Mouse (Mus musculus) CH12.LX (cell line): ENCODE results near the gene Ptdss2. TPM values are rescaled to one million over a fixed set of nuclear protein-coding genes. Genes with fewer than 3 reads are reported as not detected.

Source experiments
- DNase-seq: peaks from one replicate; pipeline ENCODE4 v3.0.0-alpha.2; 2013; ENCODE audit errors: extremely low read depth
- H3K27ac ChIP-seq: 2 replicates; pipeline ENCODE4 v1.5.1; 2012; ENCODE audit warnings: low read depth, mild to moderate bottlenecking, control low read depth, moderate library complexity; ENCODE audit not compliant: insufficient read depth
- H3K27me3 ChIP-seq: replicated peaks from 2 replicates; pipeline ENCODE3; 2012; ENCODE audit warnings: inconsistent platforms
- H3K36me3 ChIP-seq, 2 experiments: replicated peaks in 1 of 2; 2 replicates each; pipeline versions ENCODE3 to v1.6.1; 2012; ENCODE audit warnings: inconsistent platforms in 1 of 2, low read length in 1 of 2, mild to moderate bottlenecking in 1 of 2, mixed read lengths in 1 of 2, moderate library complexity in 1 of 2; ENCODE audit not compliant: control insufficient read depth in 1 of 2, insufficient read depth in 1 of 2
- H3K4me1 ChIP-seq, 2 experiments: 2 replicates each; pipeline ENCODE4 v1.6.1; 2012; ENCODE audit warnings: inconsistent platforms in 1 of 2, moderate library complexity in 1 of 2; ENCODE audit not compliant: insufficient read depth in 2 of 2, control insufficient read depth in 1 of 2
- H3K4me2 ChIP-seq: 2 replicates; pipeline ENCODE4 v1.6.1; 2012; ENCODE audit warnings: low read depth, mild to moderate bottlenecking, control low read depth; ENCODE audit not compliant: poor library complexity, insufficient read depth, severe bottlenecking
- H3K4me3 ChIP-seq, 3 experiments: fragments of 150-350 bp in 1 of 3; sonication (generic) in 1 of 3; replicated peaks in 1 of 3; 2 replicates each; pipeline versions ENCODE3 to v1.5.1; 2011 to 2012; ENCODE audit warnings: low read depth in 2 of 3, low read length in 2 of 3, mild to moderate bottlenecking in 2 of 3, moderate library complexity in 2 of 3, control low read depth in 1 of 3, improper control_type of control experiment in 1 of 3, inconsistent platforms in 1 of 3, mixed read lengths in 1 of 3; ENCODE audit not compliant: poor library complexity in 1 of 3
- H3K79me2 ChIP-seq: replicated peaks from 2 replicates; pipeline ENCODE4 v1.6.1; 2012; ENCODE audit warnings: mild to moderate bottlenecking, moderate library complexity; ENCODE audit not compliant: control insufficient read depth, poor library complexity, insufficient read depth, severe bottlenecking; ENCODE audit errors: extremely low read depth
- H3K9ac ChIP-seq: 2 replicates; pipeline ENCODE4 v1.6.1; 2012; ENCODE audit warnings: low read depth, mild to moderate bottlenecking, control low read depth, moderate library complexity; ENCODE audit not compliant: insufficient read depth
- H3K9me3 ChIP-seq: replicated peaks from 2 replicates; pipeline ENCODE3; 2012; ENCODE audit warnings: low read length, inconsistent platforms, mixed read lengths
- CTCF ChIP-seq, 2 experiments: IDR thresholded peaks in 1 of 2; conservative IDR thresholded peaks in 1 of 2; 2 replicates each; pipeline ENCODE4 v1.5.1; 2011 to 2012; ENCODE audit warnings: low read depth in 2 of 2, low read length in 2 of 2, improper control_type of control experiment in 1 of 2, inconsistent platforms in 1 of 2, mild to moderate bottlenecking in 1 of 2, moderate library complexity in 1 of 2
- E2F4 ChIP-seq: IDR thresholded peaks from 2 replicates; pipeline ENCODE4 v1.6.1; 2011; ENCODE audit warnings: low read depth, low read length, improper control_type of control experiment; ENCODE audit not compliant: insufficient replicate concordance
- ELF1 ChIP-seq: IDR thresholded peaks from 2 replicates; pipeline ENCODE4 v1.6.1; 2014; ENCODE audit warnings: low read depth, mild to moderate bottlenecking, inconsistent platforms, low read length, improper control_type of control experiment
- HCFC1 ChIP-seq: IDR thresholded peaks from 2 replicates; pipeline ENCODE4 v1.6.1; 2012; ENCODE audit warnings: low read depth, mild to moderate bottlenecking, inconsistent platforms, low read length, improper control_type of control experiment
- IRF4 ChIP-seq: IDR thresholded peaks from 2 replicates; pipeline ENCODE4 v1.6.1; 2014; ENCODE audit warnings: low read depth, mild to moderate bottlenecking, inconsistent platforms, low read length, improper control_type of control experiment
- JUN ChIP-seq: IDR thresholded peaks from 2 replicates; pipeline ENCODE4 v1.6.1; 2011; ENCODE audit warnings: low read depth, mild to moderate bottlenecking, low read length, improper control_type of control experiment, moderate library complexity; ENCODE audit not compliant: insufficient read depth
- JUND ChIP-seq: conservative IDR thresholded peaks from 2 replicates; pipeline ENCODE4 v1.6.1; 2011; ENCODE audit warnings: low read depth, low read length, improper control_type of control experiment
- KAT2A ChIP-seq: IDR thresholded peaks from 2 replicates; pipeline ENCODE4 v1.6.1; 2012; ENCODE audit warnings: low read length, improper control_type of control experiment, inconsistent platforms; ENCODE audit not compliant: insufficient replicate concordance
- MAFK ChIP-seq: IDR thresholded peaks from 2 replicates; pipeline ENCODE4 v1.6.1; 2011; ENCODE audit warnings: low read length, improper control_type of control experiment; ENCODE audit not compliant: insufficient replicate concordance
- MAX ChIP-seq: IDR thresholded peaks from 2 replicates; pipeline ENCODE4 v1.6.1; 2011; ENCODE audit warnings: low read length, improper control_type of control experiment
- MYC ChIP-seq: IDR thresholded peaks from 2 replicates; pipeline ENCODE4 v1.6.1; 2011; ENCODE audit warnings: low read depth, mild to moderate bottlenecking, improper control_type of control experiment, low read length
- NELFE ChIP-seq: IDR thresholded peaks from 2 replicates; pipeline ENCODE4 v1.6.1; 2011; ENCODE audit warnings: low read depth, low read length, improper control_type of control experiment
- POLR2A ChIP-seq: IDR thresholded peaks from 2 replicates; pipeline ENCODE4 v1.6.1; 2011; ENCODE audit warnings: low read depth, mild to moderate bottlenecking, improper control_type of control experiment, low read length
- RAD21 ChIP-seq: IDR thresholded peaks from 2 replicates; pipeline ENCODE4 v1.6.1; 2011; ENCODE audit warnings: low read depth, mild to moderate bottlenecking, low read length, improper control_type of control experiment, moderate library complexity
- SIN3A ChIP-seq: IDR thresholded peaks from 2 replicates; pipeline ENCODE4 v1.6.1; 2012; ENCODE audit warnings: low read length, improper control_type of control experiment, inconsistent platforms
- USF1 ChIP-seq: IDR thresholded peaks from 2 replicates; pipeline ENCODE4 v1.6.1; 2014; ENCODE audit warnings: low read depth, mild to moderate bottlenecking, inconsistent platforms, low read length, improper control_type of control experiment
- USF2 ChIP-seq: conservative IDR thresholded peaks from 2 replicates; pipeline ENCODE4 v1.6.1; 2011; ENCODE audit warnings: low read depth, low read length, improper control_type of control experiment
- ZC3H11A ChIP-seq: IDR thresholded peaks from 2 replicates; pipeline ENCODE4 v1.6.1; 2012; ENCODE audit warnings: low read depth, mild to moderate bottlenecking, inconsistent platforms, low read length, improper control_type of control experiment
- ZNF384 ChIP-seq: IDR thresholded peaks from 2 replicates; pipeline ENCODE4 v1.6.1; 2012; ENCODE audit warnings: low read depth, low read length, improper control_type of control experiment, inconsistent platforms
- dilution Hi-C: fragments of 300-500 bp; cut with MboI; formaldehyde crosslinking; loops from 2 replicates; pipeline ENCODE4 v1.14.3; 2020; ENCODE audit warnings: low sequenced_read_pairs; ENCODE audit not compliant: extremely low pct_unique_long_range_greater_than_20kb, extremely low pct_ligation_motif_present
- in situ Hi-C: fragments of 300-500 bp; cut with MboI; formaldehyde crosslinking; loops from 3 replicates; pipeline ENCODE4 v1.14.3; 2019; ENCODE audit warnings: low sequenced_read_pairs, low pct_ligation_motif_present, low pct_unique_long_range_greater_than_20kb, mixed read lengths
- polyA plus RNA-seq: library from polyadenylated mRNA; unstranded; fragments of >175 nt; gene quantifications from 2 replicates; pipeline ENCODE4 v1.2.1, GENCODE M21; 2012; ENCODE audit warnings: low read depth; ENCODE audit not compliant: insufficient read length
- total RNA-seq, 2 experiments: library from RNA; depleted of rRNA; stranded (reverse); fragments of 300-350 nt in 1 of 2; fragments of >200 nt in 1 of 2; gene quantifications; 2 replicates each; pipeline ENCODE4 v1.2.3; 2012 to 2014

The Ptdss2 gene
- total and polyA plus RNA-seq, 3 experiments: 2.9 to 22.9 (median 12.0) TPM

DNA sequence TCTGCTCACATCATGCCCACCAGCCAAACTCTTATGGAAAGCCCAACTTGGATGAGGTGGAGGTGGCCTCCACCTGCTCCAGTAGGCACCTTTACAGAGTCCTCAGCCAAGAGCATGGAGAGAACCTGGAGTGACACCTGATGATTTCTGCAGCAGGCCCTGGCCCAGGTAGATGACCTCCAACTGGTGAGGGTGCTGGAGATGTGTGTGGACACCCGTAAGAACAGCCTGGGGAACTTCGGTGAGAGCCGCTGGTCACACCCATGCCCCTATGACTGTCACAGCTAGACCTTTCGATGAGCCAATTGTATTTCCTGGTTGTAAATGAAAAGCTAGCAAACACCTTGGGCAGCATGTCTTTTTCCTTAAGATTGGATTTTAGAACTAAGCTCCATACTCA is 75.9 kb downstream of the Ptdss2 start:
- H3K27me3 ChIP-seq: no peaks in the 10 kb centered on the region
- H3K9ac ChIP-seq: no peak overlapping the region
- TF ChIP-seq JUN: no peak
- no peak for TF ChIP-seq USF2
- TF ChIP-seq E2F4: no peak
- TF ChIP-seq MYC: no peak
- TF ChIP-seq JUND: no peak
- no peak for TF ChIP-seq CTCF (conservative IDR thresholded peaks at IDR 0.05 in 1 of 2, IDR thresholded peaks at IDR 0.05 in 1 of 2; ENCODE audit: low read depth in 2 of 2, low read length in 2 of 2)
- no peaks in the 10 kb centered on the region for H3K79me2 ChIP-seq
- no peak overlapping the region for H3K4me3 ChIP-seq
- in situ Hi-C loops: no loop called here
- H3K9me3 ChIP-seq: no peaks in the 10 kb centered on the region
- no peak overlapping the region for H3K4me2 ChIP-seq
- H3K27ac ChIP-seq: no peak overlapping the region
- no peaks in the 10 kb centered on the region for H3K36me3 ChIP-seq
- no peak for DNase-seq
- dilution Hi-C loops: no loop called here
- peaks cover 3 to 6% of the 10 kb centered on the region in 2 experiments for H3K4me1 ChIP-seq

DNA sequence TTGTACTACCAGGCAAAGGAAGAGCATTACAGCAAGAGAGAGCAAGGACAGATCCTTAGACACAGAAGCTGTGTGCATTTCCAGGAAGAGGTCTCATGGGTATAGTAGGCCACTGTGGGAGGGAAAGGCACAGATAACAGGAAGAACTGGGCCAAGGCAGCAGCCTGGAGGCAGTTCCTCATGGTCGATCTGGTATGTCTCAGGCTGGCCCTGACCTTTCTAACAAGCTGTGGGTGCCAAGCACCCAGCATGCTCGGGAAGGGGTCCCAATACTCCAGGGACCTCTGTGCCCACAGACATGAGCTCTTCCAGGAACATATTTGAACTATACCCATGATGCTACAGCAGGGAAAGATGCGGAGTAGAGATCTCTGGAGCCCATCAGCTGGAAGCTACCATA is 82.4 kb downstream of the Ptdss2 start:
- DNase-seq: no peak
- Histone ChIP-seq H3K27ac (no peak overlapping the region), H3K4me1 (0 out of 4 replicates have a peak, but pooled peaks cover 0 to 3% of the 10 kb centered on the region in 2 experiments), H3K79me2 (no peaks in the 10 kb centered on the region), H3K36me3 (no peaks in the 10 kb centered on the region), H3K27me3 (peaks cover 12% of the 10 kb centered on the region), H3K9me3 (no peaks in the 10 kb centered on the region), H3K4me3 (no peak overlapping the region), H3K9ac (no peak overlapping the region), H3K4me2 (no peak overlapping the region)
- TF ChIP-seq SIN3A (no peak), CTCF (conservative IDR thresholded peaks at IDR 0.05 in 1 of 2, IDR thresholded peaks at IDR 0.05 in 1 of 2; ENCODE audit: low read depth in 2 of 2, low read length in 2 of 2) (no peak), IRF4 (no peak), USF1 (no peak), NELFE (no peak), ZNF384 (no peak), ELF1 (no peak), ZC3H11A (no peak), POLR2A (no peak), MAX (no peak), KAT2A (no peak), RAD21 (no peak), HCFC1 (no peak), MYC (no peak), JUND (no peak), MAFK (no peak)
- in situ Hi-C loops: no loop called here
- dilution Hi-C loops: no loop called here
